Mouse (Mus musculus) R1 (cell line): ENCODE measurements around the gene Qtrt2.
A peak's percentile ranks its signal among the peaks of the same experiment; 100 is the strongest.

Source experiments
- DNase-seq: peaks from one replicate; pipeline ENCODE4 v3.0.0-alpha.2; 2018; ENCODE audit warnings: low read depth, low spot score

Qtrt2 gene

GRCm38 (mm10) chr16:43926341-43926859 is at the start of gene Qtrt2:
Qtrt2 (minus strand) TSS chr16:43926809.
- peak; percentile 88 for DNase-seq

GRCm38 (mm10) chr16:43973606-43974220 is 47.1 kb upstream of the Qtrt2 start:
- DNase-seq: no peak

GRCm38 (mm10) chr16:43973147-43973546 is 46.5 kb upstream of the Qtrt2 start:
- DNase-seq: no peak

- DNase-seq: no peak
Measured at GRCm38 (mm10) chr16:43972391-43972790, 45.8 kb upstream of the Qtrt2 start.

- no peak for DNase-seq
Measured at GRCm38 (mm10) chr16:43971741-43972140, 45.1 kb upstream of the Qtrt2 start.

- no peak for DNase-seq
Measured at GRCm38 (mm10) chr16:43971189-43971588, 44.6 kb upstream of the Qtrt2 start.

- no peak for DNase-seq
Measured at GRCm38 (mm10) chr16:43970426-43970825, 43.8 kb upstream of the Qtrt2 start.

GRCm38 (mm10) chr16:43965781-43966389 is 39.3 kb upstream of the Qtrt2 start:
- DNase-seq: no peak

GRCm38 (mm10) chr16:43963780-43964179 is 37.2 kb upstream of the Qtrt2 start:
- no peak for DNase-seq

GRCm38 (mm10) chr16:43963291-43963690 is 36.7 kb upstream of the Qtrt2 start:
- DNase-seq: no peak

GRCm38 (mm10) chr16:43958038-43958437 is 31.4 kb upstream of the Qtrt2 start:
- DNase-seq: no peak

- no peak for DNase-seq
Measured at GRCm38 (mm10) chr16:43954913-43955312, 28.3 kb upstream of the Qtrt2 start.

GRCm38 (mm10) chr16:43951591-43951990 is 25.0 kb upstream of the Qtrt2 start:
- peak; percentile 15 for DNase-seq

- no peak for DNase-seq
Measured at GRCm38 (mm10) chr16:43945869-43946268, 19.3 kb upstream of the Qtrt2 start.

- DNase-seq: no peak
Measured at GRCm38 (mm10) chr16:43945351-43945750, 18.7 kb upstream of the Qtrt2 start.

GRCm38 (mm10) chr16:43940846-43941245 is 14.2 kb upstream of the Qtrt2 start:
- DNase-seq: no peak

- DNase-seq: no peak
Measured at GRCm38 (mm10) chr16:43935892-43936291, 9.3 kb upstream of the Qtrt2 start.

- DNase-seq: no peak
Measured at GRCm38 (mm10) chr16:43935367-43935766, 8.8 kb upstream of the Qtrt2 start.

GRCm38 (mm10) chr16:43934856-43935255 is 8.2 kb upstream of the Qtrt2 start:
- no peak for DNase-seq

- peak; percentile 6 for DNase-seq
Measured at GRCm38 (mm10) chr16:43933041-43933440, 6.4 kb upstream of the Qtrt2 start.

- no peak for DNase-seq
Measured at GRCm38 (mm10) chr16:43932319-43932718, 5.7 kb upstream of the Qtrt2 start.

- DNase-seq: no peak
Measured at GRCm38 (mm10) chr16:43931502-43931901, 4.9 kb upstream of the Qtrt2 start.

GRCm38 (mm10) chr16:43930577-43930976 is 4.0 kb upstream of the Qtrt2 start:
- no peak for DNase-seq
